Mouse (Mus musculus): ENCODE results near the gene Lmnb2. TPM values are rescaled to one million over a fixed set of nuclear protein-coding genes. Genes with fewer than 3 reads are reported as not detected.

The Lmnb2 gene
- polyA plus RNA-seq, 1 experiment from 2014 or later, result 41.0 TPM

DNA sequence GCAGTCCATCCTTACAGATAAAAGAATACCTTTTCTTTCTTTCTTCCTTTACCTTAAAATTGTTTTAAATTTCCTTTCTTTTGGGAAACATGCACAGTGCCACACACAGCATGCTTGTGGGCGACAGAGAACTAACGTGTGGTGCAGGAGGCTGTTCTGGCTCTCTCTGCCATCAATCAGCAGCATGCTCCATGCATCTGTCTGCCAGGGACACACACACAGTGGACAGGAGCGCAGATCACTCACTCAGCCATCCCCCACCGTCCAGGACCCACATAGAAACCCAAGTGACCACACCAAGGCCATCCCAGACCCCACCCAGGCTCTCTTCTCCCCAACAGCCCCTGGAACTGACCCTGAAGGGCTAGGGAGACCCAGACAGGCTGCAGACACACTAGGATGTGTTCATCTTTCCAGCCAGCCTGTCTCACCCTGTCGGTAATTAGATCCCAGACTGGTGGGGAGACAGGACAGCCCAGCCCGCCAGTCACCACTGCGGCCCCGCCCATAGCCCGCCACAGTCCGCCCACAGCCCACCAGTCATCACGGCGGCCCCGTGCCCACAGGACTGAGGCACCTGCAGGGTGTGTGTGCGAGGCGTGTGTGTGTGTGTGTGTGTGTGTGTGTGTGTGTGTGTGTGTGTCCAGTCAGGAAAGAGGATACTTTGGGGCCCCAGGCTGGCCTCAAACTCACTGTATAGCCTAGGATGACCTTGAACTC lies 20.9 kb upstream of the Lmnb2 start:
- H3K4me1 ChIP-seq (ENCODE audit: control insufficient read depth, insufficient read depth, low read length), result peaks cover 76% of the 10 kb centered on the region
- peak overlapping the region; percentile 90 for H3K4me2 ChIP-seq (ENCODE audit: low read depth, low read length)
- H3K27me3 ChIP-seq (replicated peaks; ENCODE audit: control insufficient read depth, insufficient read depth, low read length), result no peaks in the 10 kb centered on the region
- peak; percentile 20 for ATAC-seq
- peak overlapping the region; percentile 93 for H3K27ac ChIP-seq (ENCODE audit: low read length)
- H3K9me3 ChIP-seq (ENCODE audit: control insufficient read depth, low read length), result no peaks in the 10 kb centered on the region
- peak overlapping the region; percentile 68 for H3K9ac ChIP-seq (ENCODE audit: low read depth, low read length)
- peak overlapping the region; percentile 48; the same call in 1 of the 2 replicates for H3K4me3 ChIP-seq (ENCODE audit: low read length)
- no peaks in the 10 kb centered on the region for H3K36me3 ChIP-seq (ENCODE audit: control insufficient read depth, insufficient read depth, low read length)
- WGBS, result 14% methylated on average over 15 of the region's 15 CpGs

GRCm38 (mm10) chr10:80937646-80938045 lies 19.6 kb upstream of the Lmnb2 start:
- peak; percentile 32 for ATAC-seq

DNA sequence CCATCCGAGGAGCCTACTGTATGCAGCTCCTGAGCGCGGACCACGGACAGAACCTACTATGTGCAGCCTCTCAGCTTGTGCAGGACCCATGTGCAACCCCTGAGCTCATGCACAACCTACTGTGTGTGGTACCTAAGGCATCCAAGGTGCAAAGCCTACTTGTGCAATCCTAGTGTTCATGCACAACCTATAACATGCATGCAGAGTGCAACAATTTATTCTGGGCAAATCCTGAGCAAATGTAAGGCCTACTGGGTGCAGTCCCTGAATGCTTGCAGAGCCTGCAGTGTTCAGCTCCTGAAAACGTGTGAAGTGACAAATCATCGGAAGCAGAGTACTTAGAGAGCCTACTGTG lies 18.7 kb upstream of the Lmnb2 start:
- Histone ChIP-seq H3K27ac (ENCODE audit: low read length) (peak overlapping the region; percentile 69; the same call in 1 of the 2 replicates), H3K27me3 (replicated peaks; ENCODE audit: control insufficient read depth, insufficient read depth, low read length) (no peaks in the 10 kb centered on the region), H3K9me3 (ENCODE audit: control insufficient read depth, low read length) (no peaks in the 10 kb centered on the region), H3K4me1 (ENCODE audit: control insufficient read depth, insufficient read depth, low read length) (peaks cover 87% of the 10 kb centered on the region), H3K36me3 (ENCODE audit: control insufficient read depth, insufficient read depth, low read length) (no peaks in the 10 kb centered on the region), H3K4me2 (ENCODE audit: low read depth, low read length) (peak overlapping the region; percentile 81), H3K9ac (ENCODE audit: low read depth, low read length) (peak overlapping the region; percentile 65), H3K4me3 (ENCODE audit: low read length) (peak overlapping the region; percentile 40)
- 21% methylated on average over 6 of the region's 6 CpGs for WGBS
- no peak for ATAC-seq

More at GRCm38 (mm10) chr10:80937646-80938045, 19.6 kb upstream of the Lmnb2 start:
- 22% methylated on average over 8 of the region's 8 CpGs for WGBS
- Histone ChIP-seq H3K36me3 (ENCODE audit: control insufficient read depth, insufficient read depth, low read length) (no peaks in the 10 kb centered on the region), H3K4me1 (ENCODE audit: control insufficient read depth, insufficient read depth, low read length) (peaks cover 82% of the 10 kb centered on the region), H3K27me3 (replicated peaks; ENCODE audit: control insufficient read depth, insufficient read depth, low read length) (no peaks in the 10 kb centered on the region), H3K9ac (ENCODE audit: low read depth, low read length) (peak overlapping the region; percentile 39), H3K27ac (ENCODE audit: low read length) (peak overlapping the region; percentile 69), H3K4me3 (ENCODE audit: low read length) (no peak overlapping the region), H3K4me2 (ENCODE audit: low read depth, low read length) (0 out of 2 replicates have a peak overlapping the region, but pooled peaks have one; percentile 1), H3K9me3 (ENCODE audit: control insufficient read depth, low read length) (no peaks in the 10 kb centered on the region)

GRCm38 (mm10) chr10:80936135-80936809 lies 18.2 kb upstream of the Lmnb2 start:
- Histone ChIP-seq H3K4me1 (ENCODE audit: control insufficient read depth, insufficient read depth, low read length) (peaks cover 87% of the 10 kb centered on the region), H3K9ac (ENCODE audit: low read depth, low read length) (peak overlapping the region; percentile 65), H3K4me3 (ENCODE audit: low read length) (peak overlapping the region; percentile 40), H3K4me2 (ENCODE audit: low read depth, low read length) (peak overlapping the region; percentile 81), H3K9me3 (ENCODE audit: control insufficient read depth, low read length) (no peaks in the 10 kb centered on the region), H3K27me3 (replicated peaks; ENCODE audit: control insufficient read depth, insufficient read depth, low read length) (no peaks in the 10 kb centered on the region), H3K27ac (ENCODE audit: low read length) (peak overlapping the region; percentile 42), H3K36me3 (ENCODE audit: control insufficient read depth, insufficient read depth, low read length) (no peaks in the 10 kb centered on the region; the same call in 1 of the 2 replicates)
- 4% methylated on average over 35 of the region's 37 CpGs for WGBS
- ATAC-seq, result no peak

DNA sequence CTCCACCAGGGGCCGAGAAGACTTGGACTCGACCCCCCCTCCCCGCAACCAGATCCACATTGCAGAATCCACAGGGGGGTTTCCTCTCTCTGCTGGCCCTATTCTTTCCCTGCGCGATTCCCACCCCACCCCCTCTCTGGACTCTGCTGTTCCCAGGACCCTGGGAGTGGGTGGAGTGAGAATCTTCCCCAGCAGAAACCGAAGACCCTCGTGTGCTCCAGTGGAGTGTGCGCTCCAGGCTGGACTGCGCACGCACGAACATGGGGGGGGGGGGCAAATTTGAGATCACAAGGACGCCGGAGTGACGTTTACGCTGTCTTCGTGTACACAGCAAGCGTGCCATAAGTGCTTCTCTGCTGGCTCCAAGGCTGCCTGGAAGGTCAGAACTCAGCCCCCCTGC lies 17.7 kb upstream of the Lmnb2 start:
- no peak overlapping the region; the same call in none of the 2 replicates for H3K27ac ChIP-seq (ENCODE audit: low read length)
- H3K4me1 ChIP-seq (ENCODE audit: control insufficient read depth, insufficient read depth, low read length), result peaks cover 87% of the 10 kb centered on the region
- peak overlapping the region; percentile 81 for H3K4me2 ChIP-seq (ENCODE audit: low read depth, low read length)
- peak overlapping the region; percentile 40; the same call in 1 of the 2 replicates for H3K4me3 ChIP-seq (ENCODE audit: low read length)
- no peaks in the 10 kb centered on the region; the same call in 1 of the 2 replicates for H3K36me3 ChIP-seq (ENCODE audit: control insufficient read depth, insufficient read depth, low read length)
- peak overlapping the region; percentile 65 for H3K9ac ChIP-seq (ENCODE audit: low read depth, low read length)
- WGBS, result 15% methylated on average over 17 of the region's 17 CpGs
- no peaks in the 10 kb centered on the region for H3K9me3 ChIP-seq (ENCODE audit: control insufficient read depth, low read length)
- ATAC-seq, result no peak
- 0 out of 2 replicates have a peak, but pooled peaks cover 3% of the 10 kb centered on the region for H3K27me3 ChIP-seq (replicated peaks; ENCODE audit: control insufficient read depth, insufficient read depth, low read length)

DNA sequence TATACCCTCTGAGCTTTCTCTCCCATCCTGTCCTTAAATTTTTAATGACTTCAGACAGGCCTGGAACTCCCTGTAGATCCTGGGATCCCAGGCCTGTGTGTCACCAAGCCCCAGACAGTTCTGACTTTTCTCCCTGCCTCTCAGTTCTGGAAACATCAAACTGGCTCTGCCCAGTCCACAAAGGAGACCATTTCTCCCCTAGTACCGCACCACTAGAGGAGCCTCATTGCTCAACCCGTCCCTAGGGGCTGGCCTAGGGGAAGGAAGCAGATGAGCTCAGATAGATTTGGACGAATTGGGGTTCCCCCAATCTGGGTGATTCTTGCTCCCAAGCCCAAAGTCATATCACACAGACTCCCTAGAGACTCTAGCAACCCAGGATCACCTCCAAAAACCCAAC lies 17.2 kb upstream of the Lmnb2 start:
- Histone ChIP-seq H3K4me1 (ENCODE audit: control insufficient read depth, insufficient read depth, low read length) (peaks cover 87% of the 10 kb centered on the region), H3K27ac (ENCODE audit: low read length) (peak overlapping the region; percentile 36)

GRCm38 (mm10) chr10:80934136-80934985 lies 16.3 kb upstream of the Lmnb2 start:
- Histone ChIP-seq H3K4me3 (ENCODE audit: low read length) (no peak overlapping the region), H3K27ac (ENCODE audit: low read length) (peak overlapping the region; percentile 45; the same call in 1 of the 2 replicates), H3K9ac (ENCODE audit: low read depth, low read length) (no peak overlapping the region), H3K36me3 (ENCODE audit: control insufficient read depth, insufficient read depth, low read length) (no peaks in the 10 kb centered on the region; the same call in 1 of the 2 replicates), H3K27me3 (replicated peaks; ENCODE audit: control insufficient read depth, insufficient read depth, low read length) (0 out of 2 replicates have a peak, but pooled peaks cover 3% of the 10 kb centered on the region), H3K9me3 (ENCODE audit: control insufficient read depth, low read length) (no peaks in the 10 kb centered on the region), H3K4me1 (ENCODE audit: control insufficient read depth, insufficient read depth, low read length) (peaks cover 78% of the 10 kb centered on the region), H3K4me2 (ENCODE audit: low read depth, low read length) (0 out of 2 replicates have a peak overlapping the region, but pooled peaks have one; percentile 90)
- ATAC-seq, result no peak
- WGBS, result 53% methylated on average over 14 of the region's 14 CpGs

More for the DNA sequence above, 17.2 kb upstream of the Lmnb2 start:
- no peak for ATAC-seq
- WGBS, result 36% methylated on average over 3 of the region's 3 CpGs
- H3K9ac ChIP-seq (ENCODE audit: low read depth, low read length), result peak overlapping the region; percentile 65
- H3K36me3 ChIP-seq (ENCODE audit: control insufficient read depth, insufficient read depth, low read length), result no peaks in the 10 kb centered on the region; the same call in 1 of the 2 replicates
- H3K4me3 ChIP-seq (ENCODE audit: low read length), result no peak overlapping the region
- no peak overlapping the region for H3K4me2 ChIP-seq (ENCODE audit: low read depth, low read length)
- H3K27me3 ChIP-seq (replicated peaks; ENCODE audit: control insufficient read depth, insufficient read depth, low read length), result 0 out of 2 replicates have a peak, but pooled peaks cover 3% of the 10 kb centered on the region
- no peaks in the 10 kb centered on the region for H3K9me3 ChIP-seq (ENCODE audit: control insufficient read depth, low read length)

GRCm38 (mm10) chr10:80933421-80933979 lies 15.5 kb upstream of the Lmnb2 start:
- Histone ChIP-seq H3K9me3 (ENCODE audit: control insufficient read depth, low read length) (no peaks in the 10 kb centered on the region), H3K4me1 (ENCODE audit: control insufficient read depth, insufficient read depth, low read length) (peaks cover 70% of the 10 kb centered on the region), H3K36me3 (ENCODE audit: control insufficient read depth, insufficient read depth, low read length) (no peaks in the 10 kb centered on the region; the same call in 1 of the 2 replicates), H3K9ac (ENCODE audit: low read depth, low read length) (0 out of 2 replicates have a peak overlapping the region, but pooled peaks have one; percentile 74), H3K27me3 (replicated peaks; ENCODE audit: control insufficient read depth, insufficient read depth, low read length) (0 out of 2 replicates have a peak, but pooled peaks cover 3% of the 10 kb centered on the region), H3K4me3 (ENCODE audit: low read length) (peak overlapping the region; percentile 68; the same call in 1 of the 2 replicates), H3K27ac (ENCODE audit: low read length) (peak overlapping the region; percentile 45), H3K4me2 (ENCODE audit: low read depth, low read length) (peak overlapping the region; percentile 90)
- WGBS, result 3% methylated on average over 21 of the region's 21 CpGs
- ATAC-seq, result no peak
